Mouse (Mus musculus) embryonic facial prominence, embryonic 11.5 days (tissue): ENCODE results near the gene Rnase4. TPM values are rescaled to one million over a fixed set of nuclear protein-coding genes. Genes with fewer than 3 reads are reported as not detected.
"Not testable (repeated sequence)": the region's sequence is repeated elsewhere in the genome, so short reads cannot be mapped to it uniquely, and the experiment has no call there.

Source experiments
- ATAC-seq: fragments of 200-750 bp; cut with Nextera tagmentation; replicated peaks from 2 replicates; pipeline ENCODE4 v1.8.0; 2017; ENCODE audit warnings: low read depth; ENCODE audit not compliant: insufficient number of reproducible peaks, low FRiP score, low TSS enrichment
- DNase-seq: peaks from one replicate; pipeline ENCODE4 v3.0.0-alpha.2; 2015; ENCODE audit warnings: low spot score
- H3K27ac ChIP-seq: fragments of 300-500 bp; sonication (generic); replicated peaks from 2 replicates; pipeline ENCODE4 v1.5.1; 2014; ENCODE audit warnings: mild to moderate bottlenecking, low read depth, low read length, control low read depth
- H3K27me3 ChIP-seq: fragments of 300-500 bp; sonication (generic); 2 replicates; pipeline ENCODE4 v1.6.1; 2014; ENCODE audit warnings: mild to moderate bottlenecking, low read length, moderate library complexity, mixed read lengths; ENCODE audit not compliant: control insufficient read depth, insufficient read depth
- H3K36me3 ChIP-seq: fragments of 300-500 bp; sonication (generic); replicated peaks from 2 replicates; pipeline ENCODE4 v1.6.1; 2014; ENCODE audit warnings: low read depth, mild to moderate bottlenecking, low read length, moderate library complexity, mixed read lengths; ENCODE audit not compliant: control insufficient read depth, insufficient read depth
- H3K4me1 ChIP-seq: fragments of 300-500 bp; sonication (generic); 2 replicates; pipeline ENCODE4 v1.6.1; 2014; ENCODE audit warnings: low read length, mixed read lengths; ENCODE audit not compliant: control insufficient read depth, insufficient read depth
- H3K4me2 ChIP-seq: fragments of 300-500 bp; sonication (generic); 2 replicates; pipeline ENCODE4 v1.6.1; 2014; ENCODE audit warnings: low read depth, mild to moderate bottlenecking, control low read depth, low read length, moderate library complexity
- H3K4me3 ChIP-seq: fragments of 300-500 bp; sonication (generic); 2 replicates; pipeline ENCODE4 v1.5.1; 2014; ENCODE audit warnings: low read depth, low read length, control low read depth
- H3K9ac ChIP-seq: fragments of 300-500 bp; sonication (generic); replicated peaks from 2 replicates; pipeline ENCODE4 v1.6.1; 2014; ENCODE audit warnings: mild to moderate bottlenecking, control low read depth, low read length
- H3K9me3 ChIP-seq: fragments of 300-500 bp; sonication (generic); replicated peaks from 2 replicates; pipeline ENCODE4 v1.6.1; 2016; ENCODE audit warnings: mild to moderate bottlenecking, low read length, inconsistent platforms, mixed read lengths; ENCODE audit not compliant: control insufficient read depth
- WGBS: fragments of 180-500 bp; shearing (Covaris S2); extraction: QIAGEN DNeasy Blood & Tissue Kit; methylation state at CpG from one replicate; pipeline ENCODE4 v1.1.7; 2014; 5-methylcytosine and 5-hydroxymethylcytosine counted together
- polyA plus RNA-seq: library from polyadenylated mRNA; unstranded; fragments of >200 nt; fragmentation: Nextera tagmentation; extraction: Ambion mirVana; gene quantifications from 2 replicates; pipeline ENCODE4 v1.2.1, GENCODE M21; 2014

Gene Rnase4
- polyA plus RNA-seq, 1 experiment from 2014 or later, result 14.4 TPM

- Histone ChIP-seq H3K4me2 (peak overlapping the region; percentile 70), H3K27ac (peak overlapping the region; percentile 71), H3K9ac (peak overlapping the region; percentile 58), H3K9me3 (no peaks in the 10 kb centered on the region), H3K4me3 (peak overlapping the region; percentile 64), H3K4me1 (no peaks in the 10 kb centered on the region), H3K27me3 (no peaks in the 10 kb centered on the region), H3K36me3 (no peaks in the 10 kb centered on the region)
- peak; percentile 32 for ATAC-seq
- WGBS, result under 1% methylated on average over 27 of the region's 27 CpGs
- DNase-seq, result peak; percentile 91
These were observed 648 bp upstream of the Rnase4 start for GRCm38 (mm10) chr14:51090077-51090781.

DNA sequence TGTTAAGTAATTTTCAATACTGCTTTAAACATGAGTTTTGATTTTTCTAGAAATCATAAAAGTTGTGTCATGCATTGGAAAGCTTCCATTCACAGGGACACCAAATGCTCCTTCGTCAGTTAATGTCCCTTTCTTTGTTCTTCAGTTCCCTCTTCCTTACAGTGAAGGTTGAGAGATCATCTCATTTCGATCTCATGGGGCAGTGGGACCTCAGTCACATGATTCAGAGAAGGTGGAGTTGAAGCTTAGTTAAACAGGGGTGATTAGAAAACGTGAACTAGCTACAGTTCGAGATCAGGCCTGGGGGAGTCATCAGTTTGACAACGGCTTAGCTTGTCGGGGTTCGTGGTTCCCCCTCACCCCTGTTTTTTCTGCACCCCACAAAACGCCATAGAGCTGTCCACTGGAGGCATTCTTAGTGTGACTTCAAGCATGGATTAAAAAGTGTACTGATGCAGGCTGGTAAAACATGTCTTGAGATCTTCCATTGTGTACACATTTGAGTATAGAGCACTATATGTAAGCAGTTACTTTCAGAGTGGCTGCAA, 1.3 kb downstream of the Rnase4 start:
- no peak overlapping the region; the same call in 1 of the 2 replicates for H3K4me2 ChIP-seq
- H3K36me3 ChIP-seq, result no peaks in the 10 kb centered on the region
- ATAC-seq (no peak), DNase-seq (no peak)
- H3K4me1 ChIP-seq, result no peaks in the 10 kb centered on the region
- H3K27ac ChIP-seq, result no peak overlapping the region
- WGBS, result 47% methylated on average over 8 of the region's 8 CpGs
- no peaks in the 10 kb centered on the region for H3K9me3 ChIP-seq
- H3K9ac ChIP-seq, result no peak overlapping the region
- no peaks in the 10 kb centered on the region for H3K27me3 ChIP-seq
- no peak overlapping the region for H3K4me3 ChIP-seq

GRCm38 (mm10) chr14:51093496-51093895, 2.6 kb downstream of the Rnase4 start:
- no peak overlapping the region for H3K9ac ChIP-seq
- H3K4me3 ChIP-seq, result no peak overlapping the region
- H3K9me3 ChIP-seq, result no peaks in the 10 kb centered on the region
- no peaks in the 10 kb centered on the region for H3K36me3 ChIP-seq
- DNase-seq, result no peak
- H3K27me3 ChIP-seq, result no peaks in the 10 kb centered on the region
- no peaks in the 10 kb centered on the region for H3K4me1 ChIP-seq
- ATAC-seq, result no peak
- WGBS, result 37% methylated on average over 3 of the region's 3 CpGs
- H3K4me2 ChIP-seq, result no peak overlapping the region
- no peak overlapping the region for H3K27ac ChIP-seq

- H3K27me3 ChIP-seq, result no peaks in the 10 kb centered on the region
- ATAC-seq (no peak), DNase-seq (no peak)
- no peak overlapping the region for H3K4me2 ChIP-seq
- H3K9ac ChIP-seq, result no peak overlapping the region
- no peaks in the 10 kb centered on the region for H3K4me1 ChIP-seq
- H3K36me3 ChIP-seq, result no peaks in the 10 kb centered on the region
- no peak overlapping the region for H3K27ac ChIP-seq
- H3K4me3 ChIP-seq, result no peak overlapping the region
- no peaks in the 10 kb centered on the region for H3K9me3 ChIP-seq
- 83% methylated on average over 5 of the region's 5 CpGs for whole genome bisulfite sequencing
These were observed 3.4 kb downstream of the Rnase4 start for GRCm38 (mm10) chr14:51094096-51094875.

GRCm38 (mm10) chr14:51094921-51095320, 4.0 kb downstream of the Rnase4 start:
- Histone ChIP-seq H3K27me3 (no peaks in the 10 kb centered on the region), H3K9me3 (no peaks in the 10 kb centered on the region), H3K4me2 (no peak overlapping the region), H3K9ac (no peak overlapping the region), H3K4me3 (no peak overlapping the region), H3K4me1 (no peaks in the 10 kb centered on the region), H3K27ac (no peak overlapping the region), H3K36me3 (no peaks in the 10 kb centered on the region)
- WGBS, result 73% methylated on average over 8 of the region's 9 CpGs
- ATAC-seq (no peak), DNase-seq (no peak)

- no peaks in the 10 kb centered on the region for H3K9me3 ChIP-seq
- DNase-seq (no peak), ATAC-seq (no peak)
- no peak overlapping the region for H3K4me3 ChIP-seq
- no peak overlapping the region for H3K4me2 ChIP-seq
- no peak overlapping the region for H3K9ac ChIP-seq
- H3K27me3 ChIP-seq, result no peaks in the 10 kb centered on the region
- WGBS, result 71% methylated on average over 9 of the region's 9 CpGs
- no peaks in the 10 kb centered on the region for H3K36me3 ChIP-seq
- no peak overlapping the region for H3K27ac ChIP-seq
- no peaks in the 10 kb centered on the region for H3K4me1 ChIP-seq
These were observed 5.1 kb downstream of the Rnase4 start for GRCm38 (mm10) chr14:51095736-51096524.

DNA sequence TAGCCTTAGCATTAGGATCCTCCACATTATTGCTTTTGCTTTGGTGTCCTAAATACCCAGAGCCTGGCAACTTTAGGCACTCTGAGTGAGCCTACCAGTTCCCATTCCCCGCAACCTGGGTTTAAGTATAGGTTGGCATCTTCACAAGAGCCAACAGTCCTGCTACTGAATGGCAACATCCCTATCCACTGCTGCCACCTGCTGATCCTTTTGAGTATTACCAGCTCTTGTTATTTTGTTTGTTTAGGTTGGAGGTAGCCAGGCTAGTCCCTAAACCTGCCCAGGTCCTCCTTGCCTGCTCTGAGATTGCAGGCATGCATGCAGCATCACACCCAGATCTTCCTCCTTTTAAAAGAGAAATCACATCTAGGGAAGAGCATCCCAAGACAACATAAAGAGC, 7.4 kb downstream of the Rnase4 start:
- H3K4me2 ChIP-seq, H3K4me1 ChIP-seq, H3K27me3 ChIP-seq, H3K36me3 ChIP-seq, H3K27ac ChIP-seq, H3K9me3 ChIP-seq, H3K4me3 ChIP-seq, H3K9ac ChIP-seq, ATAC-seq: not testable (repeated sequence)
- peak; percentile 63 for DNase-seq
- WGBS, result 29% methylated on average over 1 of the region's 1 CpGs
